Mouse (Mus musculus) heart, adult 2 months (tissue): ENCODE results near the gene Fdxr.

Experiments
- CTCF ChIP-seq: fragments of 200-600 bp; IDR thresholded peaks from 2 replicates; pipeline ENCODE4 v1.8.1; 2022; ENCODE audit warnings: antibody characterized with exemption, mild to moderate bottlenecking, moderate library complexity
- POLR2A ChIP-seq: fragments of 200-500 bp; IDR thresholded peaks from 2 replicates; pipeline ENCODE4 v1.6.1; 2011; ENCODE audit warnings: mild to moderate bottlenecking, low read depth, low read length, control low read depth; ENCODE audit not compliant: insufficient read depth

GRCm38 (mm10) chr11:115298160-115298559 lies 21.3 kb upstream of the Fdxr start:
- no peak for TF ChIP-seq POLR2A
- no peak for TF ChIP-seq CTCF
